Mouse (Mus musculus) subcutaneous adipose tissue, adult 2 months (tissue): ENCODE results near the gene Vmn1r37. TPM values are rescaled to one million over a fixed set of nuclear protein-coding genes. Genes with fewer than 3 reads are reported as not detected.

Experiments
- polyA plus RNA-seq: library from polyadenylated mRNA; depleted of rRNA; stranded (reverse); fragments of >200 nt; gene quantifications from 2 replicates; pipeline ENCODE4 v1.2.3, GENCODE M21; 2012; ENCODE audit warnings: low replicate concordance; rRNA removed

The Vmn1r37 gene
- not detected in 2 replicates for polyA plus RNA-seq

GRCm38 (mm10) chr6:66729082-66729481 is at the start of gene Vmn1r37:
TSS of gene Vmn1r37 (plus strand) at chr6:66729382.

GRCm38 (mm10) chr6:66685806-66686205 is 43.4 kb upstream of the Vmn1r37 start, which contains the start of gene Vmn1r35:
TSS of gene Vmn1r35 (minus strand) at chr6:66685906.

GRCm38 (mm10) chr6:66719068-66719467 is 10.1 kb upstream of the Vmn1r37 start, which contains the start of gene Vmn1r36:
TSS of gene Vmn1r36 (minus strand) at chr6:66719168.

GRCm38 (mm10) chr6:66782527-66782926 is 53.3 kb downstream of the Vmn1r37 start, which contains the start of gene Vmn1r38:
TSS of gene Vmn1r38 (minus strand) at chr6:66782627.

Other genes with a start within 250 kb of the Vmn1r37 start
- 4.8 and 13.9 TPM in 2 replicates for gene Mad2l1, start 194.0 kb upstream of the Vmn1r37 start, polyA plus RNA-seq
- gene Vmn1r32, start 169.3 kb upstream of the Vmn1r37 start, polyA plus RNA-seq = 0.05 TPM in 1 of 2 replicates, not detected in the other
- gene Vmn1r33, start 111.1 kb upstream of the Vmn1r37 start, polyA plus RNA-seq = not detected in 2 replicates
- gene Vmn1r34, start 85.5 kb upstream of the Vmn1r37 start, polyA plus RNA-seq = not detected in 2 replicates
- gene Vmn1r35, start 43.5 kb upstream of the Vmn1r37 start, polyA plus RNA-seq = not detected in 2 replicates
- not detected in 2 replicates for gene Vmn1r36, start 10.2 kb upstream of the Vmn1r37 start, polyA plus RNA-seq
- gene Vmn1r38, start 53.2 kb downstream of the Vmn1r37 start, polyA plus RNA-seq = not detected in 2 replicates
- gene Vmn1r39, start 81.2 kb downstream of the Vmn1r37 start, polyA plus RNA-seq = not detected in 2 replicates
- gene Gng12, start 167.0 kb downstream of the Vmn1r37 start, polyA plus RNA-seq = 34.9 and 87.0 TPM in 2 replicates